Mouse (Mus musculus) E14TG2a.4 (cell line): ENCODE data around the gene Fdx1l.

ENCODE experiments used
- CTCF ChIP-seq: conservative IDR thresholded peaks from 2 replicates; pipeline ENCODE4 v1.5.1; 2014; ENCODE audit warnings: low read length
- POU5F1 ChIP-seq: IDR thresholded peaks from 2 replicates; pipeline ENCODE4 v1.6.1; 2014; ENCODE audit warnings: low read length, borderline replicate concordance

DNA sequence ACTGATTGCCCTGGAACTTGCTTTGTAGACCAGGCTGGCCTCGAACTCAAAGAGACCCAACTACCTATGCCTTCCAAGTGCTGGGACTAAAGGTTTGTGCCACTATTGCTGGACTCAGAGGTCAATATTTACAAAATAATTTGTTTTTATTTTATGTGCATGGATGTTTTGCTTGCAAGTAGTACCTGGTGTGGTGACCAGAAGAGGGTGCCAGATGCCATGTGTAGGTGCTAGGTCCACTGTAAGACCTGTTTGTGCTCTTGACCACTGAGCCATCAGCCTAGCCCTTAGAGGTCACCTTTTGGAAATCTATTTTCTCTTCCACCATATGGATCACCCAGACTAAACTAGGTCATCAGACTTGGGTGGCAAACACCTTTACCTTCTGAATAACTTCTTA is 50.7 kb downstream of the Fdx1l start:
- no peak for TF ChIP-seq CTCF
- no peak for TF ChIP-seq POU5F1
